Mouse (Mus musculus): Measurements from ENCODE around the gene Shisa3. TPM values are rescaled to one million over a fixed set of nuclear protein-coding genes. Genes with fewer than 3 reads are reported as not detected.

The Shisa3 gene
- polyA plus RNA-seq, 1 experiment from 2014 or later: 19.5 TPM

DNA sequence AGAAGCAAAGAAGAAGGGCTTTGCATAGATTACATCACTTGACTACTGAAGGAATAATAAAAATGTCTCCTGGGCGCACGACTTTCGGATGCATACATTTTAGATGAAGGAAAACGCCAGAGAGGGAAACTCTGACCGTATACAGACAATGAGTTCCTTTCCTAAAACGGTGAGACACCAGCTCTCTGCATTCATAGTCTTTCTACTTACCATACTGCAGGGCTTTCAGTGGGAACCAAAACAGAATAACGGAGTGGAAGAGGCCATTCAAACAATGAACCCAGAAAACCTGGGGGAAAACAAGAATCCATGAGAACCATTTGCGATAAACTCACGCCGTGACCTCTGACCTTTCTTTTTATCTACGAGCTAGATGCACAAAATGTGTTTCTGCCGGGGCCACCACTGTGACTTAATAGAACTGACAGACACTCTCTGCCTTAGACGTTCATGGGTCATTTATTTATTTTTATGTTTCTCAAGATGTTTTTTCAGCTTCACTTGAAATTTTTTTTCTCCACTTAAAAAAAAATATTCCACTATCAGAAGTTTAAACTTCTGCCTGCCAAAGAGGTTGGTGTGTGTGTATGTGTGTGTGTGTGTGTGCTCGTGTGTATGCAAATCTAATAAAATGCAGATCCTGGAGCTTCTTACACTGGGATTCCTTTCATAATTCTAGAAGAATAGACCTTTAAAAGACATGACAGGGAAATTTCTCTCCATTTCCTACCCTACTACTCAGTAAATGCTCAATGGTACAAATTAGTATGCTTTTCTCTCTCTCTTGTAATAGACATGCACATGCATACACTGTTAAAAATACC, 48.2 kb downstream of the Shisa3 start:
- no peak overlapping the region for H3K4me3 ChIP-seq (ENCODE audit: low read depth, low read length)
- ATAC-seq: no peak
- H3K4me2 ChIP-seq (ENCODE audit: low read length): no peak overlapping the region
- no peak overlapping the region for H3K27ac ChIP-seq (ENCODE audit: low read length)
- no peak overlapping the region for H3K9ac ChIP-seq (ENCODE audit: low read depth, low read length)
- H3K4me1 ChIP-seq (ENCODE audit: control insufficient read depth, insufficient read depth, low read length): peaks cover 7% of the 10 kb centered on the region; the same call in 1 of the 2 replicates
- H3K27me3 ChIP-seq (ENCODE audit: control insufficient read depth, insufficient read depth, low read depth, low read length): peaks cover 27% of the 10 kb centered on the region
- peaks cover 9% of the 10 kb centered on the region for H3K36me3 ChIP-seq (ENCODE audit: control insufficient read depth, insufficient read depth, low read length)
- H3K9me3 ChIP-seq (replicated peaks; ENCODE audit: control insufficient read depth, low read length, poor library complexity, severe bottlenecking): no peaks in the 10 kb centered on the region
- WGBS: 21% methylated on average over 14 of the region's 14 CpGs

DNA sequence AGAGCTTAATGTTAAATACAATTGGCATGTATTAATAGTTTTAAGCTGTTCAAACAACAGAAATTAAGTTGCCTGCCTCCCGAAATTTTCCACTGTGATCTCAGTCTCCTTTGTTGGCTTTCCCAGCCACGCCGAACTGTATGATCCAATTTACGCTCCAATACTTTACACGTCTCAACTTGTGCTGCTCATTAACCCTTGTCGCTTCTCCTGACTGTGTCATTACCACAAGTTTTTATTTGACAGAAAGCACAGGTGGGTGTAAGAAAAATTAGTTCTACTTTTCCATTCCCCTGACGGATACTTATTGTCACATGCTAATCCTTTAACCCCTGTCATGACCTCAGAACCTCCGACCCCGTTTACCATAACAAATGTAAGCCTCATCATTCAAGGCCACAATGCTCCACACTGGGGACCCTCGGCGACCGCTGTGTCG, 49.2 kb downstream of the Shisa3 start:
- Histone ChIP-seq H3K9ac (ENCODE audit: low read depth, low read length) (no peak overlapping the region), H3K27ac (ENCODE audit: low read length) (no peak overlapping the region), H3K9me3 (replicated peaks; ENCODE audit: control insufficient read depth, low read length, poor library complexity, severe bottlenecking) (no peaks in the 10 kb centered on the region), H3K36me3 (ENCODE audit: control insufficient read depth, insufficient read depth, low read length) (peaks cover 9% of the 10 kb centered on the region), H3K4me2 (ENCODE audit: low read length) (no peak overlapping the region), H3K4me1 (ENCODE audit: control insufficient read depth, insufficient read depth, low read length) (peaks cover 7% of the 10 kb centered on the region; the same call in 1 of the 2 replicates), H3K4me3 (ENCODE audit: low read depth, low read length) (no peak overlapping the region), H3K27me3 (ENCODE audit: control insufficient read depth, insufficient read depth, low read depth, low read length) (peaks cover 27% of the 10 kb centered on the region)
- no peak for ATAC-seq
- 10% methylated on average over 13 of the region's 13 CpGs for WGBS

DNA sequence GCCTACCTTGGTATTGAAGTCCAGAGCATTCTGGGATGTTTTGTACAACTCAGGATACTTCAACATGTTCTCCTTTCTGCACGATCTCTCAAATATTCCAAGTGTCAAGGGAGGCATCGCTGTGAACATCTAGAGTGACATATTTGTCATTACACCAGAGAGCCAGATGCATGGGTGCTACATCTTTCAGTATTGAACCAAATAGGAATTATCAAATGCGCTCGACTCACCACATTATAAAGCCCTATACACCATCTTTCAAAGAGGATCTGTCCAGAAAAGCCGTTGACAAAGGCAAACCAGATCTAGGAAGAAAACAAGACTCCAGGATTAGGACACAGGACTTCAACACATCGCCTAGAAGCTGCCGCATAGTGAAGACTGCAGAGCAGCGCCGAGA, 52.2 kb downstream of the Shisa3 start:
- Histone ChIP-seq H3K27ac (ENCODE audit: low read length) (no peak overlapping the region), H3K4me2 (ENCODE audit: low read length) (no peak overlapping the region), H3K9me3 (replicated peaks; ENCODE audit: control insufficient read depth, low read length, poor library complexity, severe bottlenecking) (no peaks in the 10 kb centered on the region), H3K27me3 (ENCODE audit: control insufficient read depth, insufficient read depth, low read depth, low read length) (peaks cover 32% of the 10 kb centered on the region), H3K4me1 (ENCODE audit: control insufficient read depth, insufficient read depth, low read length) (peaks cover 7% of the 10 kb centered on the region; the same call in 1 of the 2 replicates), H3K4me3 (ENCODE audit: low read depth, low read length) (no peak overlapping the region), H3K36me3 (ENCODE audit: control insufficient read depth, insufficient read depth, low read length) (peaks cover 5% of the 10 kb centered on the region; the same call in 1 of the 2 replicates), H3K9ac (ENCODE audit: low read depth, low read length) (no peak overlapping the region)
- 70% methylated on average over 9 of the region's 9 CpGs for WGBS
- ATAC-seq: no peak

DNA sequence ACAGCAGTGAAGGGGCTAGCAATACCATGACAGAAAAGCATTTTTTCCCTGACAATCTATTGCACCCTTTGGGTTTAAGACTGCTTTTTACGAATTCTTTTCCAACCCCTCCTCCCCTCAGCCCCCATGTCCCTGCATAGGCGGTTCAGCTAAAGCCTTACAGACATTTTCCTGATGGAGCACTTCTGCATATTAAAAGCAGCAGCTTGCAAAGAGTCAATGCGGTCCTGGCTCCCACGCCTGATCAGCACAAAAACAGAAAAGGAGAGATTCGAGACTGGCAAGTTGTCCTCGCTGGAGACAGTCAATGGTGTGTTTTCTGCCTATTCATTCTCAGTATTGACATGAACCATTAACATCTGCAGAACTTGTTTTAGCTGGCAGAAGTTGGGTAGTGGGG, 55.0 kb downstream of the Shisa3 start:
- no peaks in the 10 kb centered on the region for H3K4me1 ChIP-seq (ENCODE audit: control insufficient read depth, insufficient read depth, low read length)
- no peak overlapping the region for H3K27ac ChIP-seq (ENCODE audit: low read length)
- no peak for ATAC-seq
- H3K9me3 ChIP-seq (replicated peaks; ENCODE audit: control insufficient read depth, low read length, poor library complexity, severe bottlenecking): no peaks in the 10 kb centered on the region
- H3K27me3 ChIP-seq (ENCODE audit: control insufficient read depth, insufficient read depth, low read depth, low read length): peaks cover 33% of the 10 kb centered on the region
- no peak overlapping the region for H3K9ac ChIP-seq (ENCODE audit: low read depth, low read length)
- 48% methylated on average over 6 of the region's 6 CpGs for WGBS
- peaks cover 10% of the 10 kb centered on the region for H3K36me3 ChIP-seq (ENCODE audit: control insufficient read depth, insufficient read depth, low read length)
- no peak overlapping the region for H3K4me2 ChIP-seq (ENCODE audit: low read length)
- H3K4me3 ChIP-seq (ENCODE audit: low read depth, low read length): no peak overlapping the region

DNA sequence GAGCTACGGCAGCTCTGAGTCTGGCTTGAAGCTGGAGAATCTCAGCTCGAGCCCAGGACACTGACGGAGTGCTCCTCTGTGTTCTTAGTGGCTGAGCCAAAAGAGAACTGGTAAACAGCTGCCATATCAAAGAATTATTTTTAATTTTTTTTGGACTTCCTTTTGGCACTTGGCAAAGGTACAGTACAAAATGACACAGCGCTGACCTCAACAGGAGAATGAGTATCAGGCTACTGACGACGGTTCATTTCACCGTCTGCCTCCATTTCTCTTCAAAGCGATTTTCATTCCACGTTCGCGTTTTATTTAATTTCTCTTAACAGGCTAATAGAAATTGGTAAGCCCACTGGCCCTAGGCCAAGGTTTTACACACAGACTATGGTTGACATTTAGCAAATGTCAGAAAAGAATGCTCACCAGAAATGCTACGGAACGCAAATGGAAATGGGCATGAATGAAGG, 61.8 kb downstream of the Shisa3 start:
- H3K9ac ChIP-seq (ENCODE audit: low read depth, low read length): no peak overlapping the region
- 0 out of 2 replicates have a peak, but pooled peaks have one; percentile 14 for ATAC-seq
- peaks cover 7% of the 10 kb centered on the region for H3K27me3 ChIP-seq (ENCODE audit: control insufficient read depth, insufficient read depth, low read depth, low read length)
- WGBS: 72% methylated on average over 13 of the region's 13 CpGs
- no peaks in the 10 kb centered on the region for H3K9me3 ChIP-seq (replicated peaks; ENCODE audit: control insufficient read depth, low read length, poor library complexity, severe bottlenecking)
- H3K27ac ChIP-seq (ENCODE audit: low read length): no peak overlapping the region
- H3K4me1 ChIP-seq (ENCODE audit: control insufficient read depth, insufficient read depth, low read length): no peaks in the 10 kb centered on the region
- H3K4me2 ChIP-seq (ENCODE audit: low read length): no peak overlapping the region
- peaks cover 5% of the 10 kb centered on the region for H3K36me3 ChIP-seq (ENCODE audit: control insufficient read depth, insufficient read depth, low read length)
- H3K4me3 ChIP-seq (ENCODE audit: low read depth, low read length): no peak overlapping the region

DNA sequence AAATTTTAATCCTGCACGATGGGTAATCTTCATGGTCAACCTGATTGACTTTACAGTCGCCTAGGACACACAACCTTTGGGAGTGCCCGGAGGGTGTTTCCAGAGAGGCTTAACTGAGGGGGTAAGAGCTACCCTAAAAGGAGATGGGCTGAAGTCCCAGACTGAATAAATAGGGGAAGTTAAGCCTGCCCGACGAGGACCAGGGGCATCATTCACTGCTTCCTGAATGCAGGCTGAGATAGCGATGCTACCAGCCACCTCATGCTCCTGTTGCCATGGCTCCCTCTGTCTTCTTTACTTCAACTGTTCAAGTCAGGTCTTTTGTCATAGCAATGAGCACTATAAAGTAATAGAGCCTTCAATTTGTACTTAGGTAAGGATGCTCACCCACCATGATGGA, 62.5 kb downstream of the Shisa3 start:
- Histone ChIP-seq H3K4me3 (ENCODE audit: low read depth, low read length) (no peak overlapping the region), H3K27ac (ENCODE audit: low read length) (no peak overlapping the region), H3K9me3 (replicated peaks; ENCODE audit: control insufficient read depth, low read length, poor library complexity, severe bottlenecking) (no peaks in the 10 kb centered on the region), H3K36me3 (ENCODE audit: control insufficient read depth, insufficient read depth, low read length) (peaks cover 5% of the 10 kb centered on the region), H3K4me1 (ENCODE audit: control insufficient read depth, insufficient read depth, low read length) (no peaks in the 10 kb centered on the region), H3K4me2 (ENCODE audit: low read length) (no peak overlapping the region), H3K9ac (ENCODE audit: low read depth, low read length) (no peak overlapping the region), H3K27me3 (ENCODE audit: control insufficient read depth, insufficient read depth, low read depth, low read length) (peaks cover 2% of the 10 kb centered on the region; the same call in 1 of the 2 replicates)
- WGBS: 62% methylated on average over 6 of the region's 6 CpGs
- no peak; the same call in 1 of the 2 replicates for ATAC-seq

DNA sequence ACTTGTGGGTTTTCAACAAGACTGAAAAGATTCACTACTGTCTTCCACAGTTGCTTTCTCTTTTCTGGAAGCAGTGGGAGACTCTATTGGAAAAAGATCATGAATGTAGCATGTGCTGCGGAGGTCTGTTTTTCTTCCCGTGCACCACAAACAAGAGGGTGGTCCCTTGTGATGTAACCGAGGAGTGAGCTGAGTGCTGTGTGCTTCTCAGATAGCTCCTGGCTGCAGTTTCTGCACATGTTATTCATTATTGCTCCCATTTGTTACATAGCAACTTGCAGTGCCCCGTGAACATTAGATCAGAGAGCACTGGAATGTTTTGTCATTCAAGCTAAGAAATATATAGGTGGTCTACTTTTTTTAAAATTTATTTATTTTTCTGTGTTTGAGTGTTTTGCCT, 65.3 kb downstream of the Shisa3 start:
- Histone ChIP-seq H3K4me2 (ENCODE audit: low read length) (no peak overlapping the region), H3K4me3 (ENCODE audit: low read depth, low read length) (no peak overlapping the region), H3K9me3 (replicated peaks; ENCODE audit: control insufficient read depth, low read length, poor library complexity, severe bottlenecking) (no peaks in the 10 kb centered on the region), H3K9ac (ENCODE audit: low read depth, low read length) (no peak overlapping the region), H3K27me3 (ENCODE audit: control insufficient read depth, insufficient read depth, low read depth, low read length) (no peaks in the 10 kb centered on the region), H3K36me3 (ENCODE audit: control insufficient read depth, insufficient read depth, low read length) (peaks cover 8% of the 10 kb centered on the region), H3K27ac (ENCODE audit: low read length) (no peak overlapping the region), H3K4me1 (ENCODE audit: control insufficient read depth, insufficient read depth, low read length) (no peaks in the 10 kb centered on the region)
- ATAC-seq: no peak
- WGBS: 95% methylated on average over 4 of the region's 4 CpGs

Small RNA genes within 50 kb of the gene (microRNA-seq; reads per million reads assigned to microRNA genes)
- gene Gm23617: not detected

Other genes starting within 250 kb of the Shisa3 start
- gene Bend4, start 179.6 kb upstream of the Shisa3 start, polyA plus RNA-seq (2015; fragmentation: Nextera tagmentation; extraction: Ambion mirVana): 12.6 and 13.8 TPM in 2 replicates
- gene Atp8a1, start 239.6 kb downstream of the Shisa3 start, polyA plus RNA-seq (2015; fragmentation: Nextera tagmentation; extraction: Ambion mirVana): 51.9 and 53.6 TPM in 2 replicates